Mouse (Mus musculus) cerebellum, postnatal 4 days (tissue): ENCODE measurements at regions not wholly inside any gene's neighbourhood (a gene's known extent, or its start where the extent isn't known, plus 50 kb on each side); places are given as distances from the start of the nearest gene placed in this dataset.

Experiments used
- DNase-seq, 2 experiments: peaks; one replicate each; pipeline ENCODE4 v3.0.0; 2022; ENCODE audit warnings: low spot score in 2 of 2, mixed read lengths in 1 of 2

- no peak for DNase-seq
Measured at GRCm38 (mm10) chr1:137133734-137134133, 173.5 kb upstream of the Nr5a2 start.

- no peak for DNase-seq
Measured at GRCm38 (mm10) chr1:137130264-137130663, 170.0 kb upstream of the Nr5a2 start.

- no peak for DNase-seq
Measured at GRCm38 (mm10) chr1:137129116-137129515, 168.9 kb upstream of the Nr5a2 start.

GRCm38 (mm10) chr1:137117866-137118265 lies 157.6 kb upstream of the Nr5a2 start:
- no peak for DNase-seq

GRCm38 (mm10) chr1:137106444-137106843 lies 146.2 kb upstream of the Nr5a2 start:
- DNase-seq: no peak

- DNase-seq: no peak
Measured at GRCm38 (mm10) chr1:137091762-137092161, 131.5 kb upstream of the Nr5a2 start.

GRCm38 (mm10) chr1:137088148-137088547 lies 127.9 kb upstream of the Nr5a2 start:
- no peak for DNase-seq

- no peak for DNase-seq
Measured at GRCm38 (mm10) chr1:137086766-137087165, 126.5 kb upstream of the Nr5a2 start.

GRCm38 (mm10) chr1:137083500-137083899 lies 123.3 kb upstream of the Nr5a2 start:
- no peak for DNase-seq

- no peak for DNase-seq
Measured at GRCm38 (mm10) chr1:137079401-137080003, 119.3 kb upstream of the Nr5a2 start.

- DNase-seq: no peak
Measured at GRCm38 (mm10) chr1:137074787-137075186, 114.5 kb upstream of the Nr5a2 start.

- no peak for DNase-seq
Measured at GRCm38 (mm10) chr1:137073857-137074572, 113.8 kb upstream of the Nr5a2 start.

GRCm38 (mm10) chr1:137060914-137061313 lies 100.7 kb upstream of the Nr5a2 start:
- DNase-seq: no peak

GRCm38 (mm10) chr1:137053134-137053533 lies 92.9 kb upstream of the Nr5a2 start:
- DNase-seq: no peak

- no peak for DNase-seq
Measured at GRCm38 (mm10) chr1:137051515-137051914, 91.3 kb upstream of the Nr5a2 start.

- no peak for DNase-seq
Measured at GRCm38 (mm10) chr1:137044076-137044475, 83.8 kb upstream of the Nr5a2 start.

- DNase-seq: no peak
Measured at GRCm38 (mm10) chr1:137042414-137043010, 82.3 kb upstream of the Nr5a2 start.

- DNase-seq: no peak
Measured at GRCm38 (mm10) chr1:137040898-137041297, 80.7 kb upstream of the Nr5a2 start.

- no peak for DNase-seq
Measured at GRCm38 (mm10) chr1:137034586-137034985, 74.3 kb upstream of the Nr5a2 start.

- DNase-seq: no peak
Measured at GRCm38 (mm10) chr1:137033679-137034078, 73.4 kb upstream of the Nr5a2 start.

GRCm38 (mm10) chr1:137023706-137024105 lies 63.5 kb upstream of the Nr5a2 start:
- DNase-seq: no peak

GRCm38 (mm10) chr1:137020528-137020927 lies 60.3 kb upstream of the Nr5a2 start:
- DNase-seq: no peak

- DNase-seq: no peak
Measured at GRCm38 (mm10) chr1:137017642-137018041, 57.4 kb upstream of the Nr5a2 start.
